Mouse (Mus musculus): ENCODE measurements around the gene Kcnq5. TPM values are rescaled to one million over a fixed set of nuclear protein-coding genes. Genes with fewer than 3 reads are reported as not detected.

Gene Kcnq5
- total and polyA plus RNA-seq, 2 experiments from 2014 or later = 1.4 to 1.7 TPM

GRCm38 (mm10) chr1:21837387-21837786, 124.4 kb downstream of the Kcnq5 start:
- no peak for DNase-seq (ENCODE audit: low spot score)
- no peak overlapping the region for H3K27ac ChIP-seq (ENCODE audit: low read depth)
- WGBS = 81% methylated on average over 2 of the region's 2 CpGs

GRCm38 (mm10) chr1:21836337-21836736, 125.4 kb downstream of the Kcnq5 start:
- H3K4me2 ChIP-seq (ENCODE audit: low read depth, low read length) = no peak overlapping the region
- H3K4me3 ChIP-seq (ENCODE audit: low read depth, low read length) = no peak overlapping the region
- ATAC-seq (ENCODE audit: insufficient read depth, low read depth) (no peak), DNase-seq (ENCODE audit: low spot score) (no peak)
- no peaks in the 10 kb centered on the region for H3K36me3 ChIP-seq (replicated peaks; ENCODE audit: control insufficient read depth, insufficient read depth, low read length)
- H3K27me3 ChIP-seq (ENCODE audit: control insufficient read depth, insufficient read depth, low read length) = no peaks in the 10 kb centered on the region
- H3K4me1 ChIP-seq (ENCODE audit: control insufficient read depth, insufficient read depth) = no peaks in the 10 kb centered on the region
- TF ChIP-seq EP300 (IDR thresholded peaks at IDR 0.05; ENCODE audit: low read depth) = no peak
- TF ChIP-seq CTCF (IDR thresholded peaks at IDR 0.05; ENCODE audit: low read depth) = no peak
- H3K27ac ChIP-seq (ENCODE audit: low read depth) = no peak overlapping the region
- 84% methylated on average over 3 of the region's 3 CpGs for WGBS
- no peaks in the 10 kb centered on the region for H3K9me3 ChIP-seq (replicated peaks; ENCODE audit: control insufficient read depth, low read length)
- H3K9ac ChIP-seq (replicated peaks; ENCODE audit: low read depth, low read length) = no peak overlapping the region

More at GRCm38 (mm10) chr1:21837387-21837786, 124.4 kb downstream of the Kcnq5 start:
- Histone ChIP-seq H3K4me2 (ENCODE audit: low read depth, low read length) (no peak overlapping the region), H3K27me3 (ENCODE audit: control insufficient read depth, insufficient read depth, low read length) (no peaks in the 10 kb centered on the region), H3K4me3 (ENCODE audit: low read depth, low read length) (no peak overlapping the region), H3K36me3 (replicated peaks; ENCODE audit: control insufficient read depth, insufficient read depth, low read length) (no peaks in the 10 kb centered on the region), H3K9me3 (replicated peaks; ENCODE audit: control insufficient read depth, low read length) (no peaks in the 10 kb centered on the region), H3K4me1 (ENCODE audit: control insufficient read depth, insufficient read depth) (no peaks in the 10 kb centered on the region), H3K9ac (replicated peaks; ENCODE audit: low read depth, low read length) (no peak overlapping the region)
- ATAC-seq (ENCODE audit: insufficient read depth, low read depth) = no peak
- TF ChIP-seq EP300 (IDR thresholded peaks at IDR 0.05; ENCODE audit: low read depth) (no peak), CTCF (IDR thresholded peaks at IDR 0.05; ENCODE audit: low read depth) (no peak)

- WGBS = 7% methylated on average over 6 of the region's 6 CpGs
- H3K4me2 ChIP-seq (ENCODE audit: low read depth, low read length) = peak overlapping the region; percentile 67
- H3K4me3 ChIP-seq (ENCODE audit: low read depth, low read length) = peak overlapping the region; percentile 42
- ATAC-seq (ENCODE audit: insufficient read depth, low read depth) = peak; percentile 93
- DNase-seq (ENCODE audit: low spot score) = peak; percentile 92
- TF ChIP-seq CTCF (IDR thresholded peaks at IDR 0.05; ENCODE audit: low read depth) = peak; percentile 17; the same call in 1 of the 2 replicates
- no peak; the same call in 1 of the 2 replicates for TF ChIP-seq EP300 (IDR thresholded peaks at IDR 0.05; ENCODE audit: low read depth)
- peak overlapping the region; percentile 88 for H3K27ac ChIP-seq (ENCODE audit: low read depth)
- H3K36me3 ChIP-seq (replicated peaks; ENCODE audit: control insufficient read depth, insufficient read depth, low read length) = no peaks in the 10 kb centered on the region
- peak overlapping the region; percentile 54 for H3K9ac ChIP-seq (replicated peaks; ENCODE audit: low read depth, low read length)
- no peaks in the 10 kb centered on the region for H3K27me3 ChIP-seq (ENCODE audit: control insufficient read depth, insufficient read depth, low read length)
- H3K4me1 ChIP-seq (ENCODE audit: control insufficient read depth, insufficient read depth) = peaks cover 8% of the 10 kb centered on the region; the same call in 1 of the 2 replicates
- H3K9me3 ChIP-seq (replicated peaks; ENCODE audit: control insufficient read depth, low read length) = no peaks in the 10 kb centered on the region
Measured at GRCm38 (mm10) chr1:21829909-21830455, 131.8 kb downstream of the Kcnq5 start.

- Histone ChIP-seq H3K4me3 (ENCODE audit: low read depth, low read length) (no peak overlapping the region), H3K36me3 (replicated peaks; ENCODE audit: control insufficient read depth, insufficient read depth, low read length) (no peaks in the 10 kb centered on the region), H3K4me1 (ENCODE audit: control insufficient read depth, insufficient read depth) (no peaks in the 10 kb centered on the region), H3K27ac (ENCODE audit: low read depth) (no peak overlapping the region), H3K4me2 (ENCODE audit: low read depth, low read length) (no peak overlapping the region), H3K27me3 (ENCODE audit: control insufficient read depth, insufficient read depth, low read length) (no peaks in the 10 kb centered on the region), H3K9ac (replicated peaks; ENCODE audit: low read depth, low read length) (no peak overlapping the region), H3K9me3 (replicated peaks; ENCODE audit: control insufficient read depth, low read length) (no peaks in the 10 kb centered on the region)
- WGBS = 85% methylated on average over 10 of the region's 10 CpGs
- TF ChIP-seq EP300 (IDR thresholded peaks at IDR 0.05; ENCODE audit: low read depth) = no peak
- no peak for TF ChIP-seq CTCF (IDR thresholded peaks at IDR 0.05; ENCODE audit: low read depth)
- DNase-seq (ENCODE audit: low spot score) (no peak), ATAC-seq (ENCODE audit: insufficient read depth, low read depth) (no peak)
Measured at GRCm38 (mm10) chr1:21820066-21820630, 141.6 kb downstream of the Kcnq5 start.

GRCm38 (mm10) chr1:21805064-21805463, 156.7 kb downstream of the Kcnq5 start:
- H3K27ac ChIP-seq (ENCODE audit: low read depth) = no peak overlapping the region
- H3K27me3 ChIP-seq (ENCODE audit: control insufficient read depth, insufficient read depth, low read length) = no peaks in the 10 kb centered on the region
- no peaks in the 10 kb centered on the region for H3K9me3 ChIP-seq (replicated peaks; ENCODE audit: control insufficient read depth, low read length)
- no peak overlapping the region for H3K4me3 ChIP-seq (ENCODE audit: low read depth, low read length)
- no peaks in the 10 kb centered on the region for H3K36me3 ChIP-seq (replicated peaks; ENCODE audit: control insufficient read depth, insufficient read depth, low read length)
- ATAC-seq (ENCODE audit: insufficient read depth, low read depth) = no peak
- H3K4me1 ChIP-seq (ENCODE audit: control insufficient read depth, insufficient read depth) = peaks cover 5% of the 10 kb centered on the region; the same call in 1 of the 2 replicates
- no peak overlapping the region for H3K9ac ChIP-seq (replicated peaks; ENCODE audit: low read depth, low read length)
- no peak for DNase-seq (ENCODE audit: low spot score)
- no peak overlapping the region for H3K4me2 ChIP-seq (ENCODE audit: low read depth, low read length)
- 88% methylated on average over 2 of the region's 2 CpGs for WGBS
- TF ChIP-seq EP300 (IDR thresholded peaks at IDR 0.05; ENCODE audit: low read depth) (no peak), CTCF (IDR thresholded peaks at IDR 0.05; ENCODE audit: low read depth) (no peak)
